Mouse (Mus musculus) embryonic facial prominence, embryonic 10.5 days (tissue): ENCODE results near the gene Sebox. TPM values are rescaled to one million over a fixed set of nuclear protein-coding genes. Genes with fewer than 3 reads are reported as not detected.

Experiments
- DNase-seq: peaks from one replicate; pipeline ENCODE4 v3.0.0-alpha.2; 2017; ENCODE audit warnings: low spot score
- H3K27ac ChIP-seq: fragments of 300-500 bp; sonication (generic); replicated peaks from 2 replicates; pipeline ENCODE4 v1.5.1; 2016; ENCODE audit warnings: mild to moderate bottlenecking
- H3K27me3 ChIP-seq: fragments of 300-500 bp; sonication (generic); replicated peaks from 2 replicates; pipeline ENCODE4 v1.6.1; 2016; ENCODE audit warnings: low read depth, mild to moderate bottlenecking; ENCODE audit not compliant: poor library complexity, severe bottlenecking
- H3K36me3 ChIP-seq: fragments of 300-500 bp; sonication (generic); replicated peaks from 2 replicates; pipeline ENCODE4 v1.6.1; 2016; ENCODE audit warnings: mild to moderate bottlenecking, moderate library complexity
- H3K4me1 ChIP-seq: fragments of 300-500 bp; sonication (generic); 2 replicates; pipeline ENCODE4 v1.6.1; 2016
- H3K4me3 ChIP-seq: fragments of 300-500 bp; sonication (generic); 2 replicates; pipeline ENCODE4 v1.5.1; 2016; ENCODE audit warnings: mild to moderate bottlenecking, moderate library complexity
- H3K9me3 ChIP-seq: fragments of 300-500 bp; sonication (generic); 2 replicates; pipeline ENCODE4 v1.6.1; 2016; ENCODE audit warnings: mild to moderate bottlenecking
- WGBS: fragments of 180-500 bp; shearing (Covaris S2); methylation state at CpG from one replicate; pipeline ENCODE4 v1.1.7; 2016; 5-methylcytosine and 5-hydroxymethylcytosine counted together
- polyA plus RNA-seq: library from polyadenylated mRNA; unstranded; fragments of >200 nt; fragmentation: Nextera tagmentation; extraction: Ambion mirVana; gene quantifications from 2 replicates; pipeline ENCODE4 v1.2.1, GENCODE M21; 2016

Sebox gene
- polyA plus RNA-seq, 1 experiment from 2014 or later: not detected

DNA sequence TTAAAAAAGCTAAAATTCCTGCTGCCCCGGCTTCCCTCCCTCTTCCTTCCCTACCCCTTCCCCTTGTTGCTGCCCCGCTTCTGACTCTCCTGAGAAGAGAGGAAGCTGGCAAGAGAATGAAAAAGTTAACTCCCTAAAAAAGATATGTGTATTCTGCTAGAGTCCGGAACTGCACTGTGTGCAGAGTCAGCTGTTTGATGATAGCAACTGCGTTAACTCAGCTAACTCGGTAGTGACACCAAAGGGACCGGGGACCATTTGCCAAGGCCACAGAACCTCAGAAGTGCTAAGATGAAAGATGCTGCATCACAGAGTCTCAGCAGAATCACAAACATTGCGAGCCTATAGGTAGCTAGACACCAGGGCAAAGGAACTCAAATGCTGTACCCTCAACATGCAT is 35.7 kb upstream of the Sebox start:
- H3K9me3 ChIP-seq: no peaks in the 10 kb centered on the region
- 82% methylated on average over 7 of the region's 7 CpGs for WGBS
- no peaks in the 10 kb centered on the region for H3K27me3 ChIP-seq
- H3K4me1 ChIP-seq: peaks cover 29% of the 10 kb centered on the region
- no peak overlapping the region for H3K4me3 ChIP-seq
- no peak overlapping the region for H3K27ac ChIP-seq
- peaks cover 15% of the 10 kb centered on the region for H3K36me3 ChIP-seq
- no peak for DNase-seq

GRCm38 (mm10) chr11:78467932-78468331 is 35.3 kb upstream of the Sebox start:
- H3K4me3 ChIP-seq: no peak overlapping the region
- no peaks in the 10 kb centered on the region for H3K27me3 ChIP-seq
- DNase-seq: no peak
- no peaks in the 10 kb centered on the region for H3K9me3 ChIP-seq
- H3K27ac ChIP-seq: no peak overlapping the region
- peaks cover 15% of the 10 kb centered on the region for H3K36me3 ChIP-seq
- WGBS: 37% methylated on average over 3 of the region's 3 CpGs
- H3K4me1 ChIP-seq: peaks cover 29% of the 10 kb centered on the region

DNA sequence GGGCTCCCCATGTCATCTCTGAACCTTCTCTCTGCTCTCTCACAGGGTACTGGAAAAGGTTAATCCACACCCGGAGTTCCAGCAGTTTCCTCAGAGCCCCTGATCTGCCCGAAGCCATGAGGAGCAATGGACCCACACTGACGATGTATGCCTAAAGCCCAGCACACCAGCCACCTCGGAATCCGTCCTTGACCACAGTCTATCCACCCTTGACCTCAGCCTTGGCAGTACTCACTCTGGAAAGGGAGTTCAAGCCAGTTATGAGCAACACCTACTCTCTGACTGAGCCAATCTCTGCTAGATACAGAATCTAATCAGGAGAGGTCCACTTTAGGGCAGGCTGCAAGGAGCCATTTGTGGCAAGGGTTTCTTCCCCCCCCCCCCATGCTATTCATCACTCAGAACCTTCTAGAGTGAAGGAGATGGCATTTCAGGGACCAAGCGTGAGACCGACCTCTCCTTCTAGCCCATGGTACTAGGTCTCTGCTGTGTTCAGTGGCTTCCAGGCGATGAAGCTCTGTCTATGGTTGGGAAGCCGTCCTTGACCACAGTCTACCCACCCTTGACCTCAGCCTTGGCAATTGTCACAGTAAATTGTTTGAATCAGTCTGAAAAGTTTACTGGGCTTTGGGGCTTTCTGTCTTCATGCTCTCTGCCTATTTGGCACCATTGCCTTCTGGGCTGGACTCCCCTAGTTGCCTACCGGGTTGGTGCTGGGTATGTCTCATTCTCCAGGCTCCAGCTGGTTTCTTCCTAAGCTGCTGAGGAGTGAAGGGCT is 31.7 kb upstream of the Sebox start:
- WGBS: 90% methylated on average over 10 of the region's 10 CpGs

DNA sequence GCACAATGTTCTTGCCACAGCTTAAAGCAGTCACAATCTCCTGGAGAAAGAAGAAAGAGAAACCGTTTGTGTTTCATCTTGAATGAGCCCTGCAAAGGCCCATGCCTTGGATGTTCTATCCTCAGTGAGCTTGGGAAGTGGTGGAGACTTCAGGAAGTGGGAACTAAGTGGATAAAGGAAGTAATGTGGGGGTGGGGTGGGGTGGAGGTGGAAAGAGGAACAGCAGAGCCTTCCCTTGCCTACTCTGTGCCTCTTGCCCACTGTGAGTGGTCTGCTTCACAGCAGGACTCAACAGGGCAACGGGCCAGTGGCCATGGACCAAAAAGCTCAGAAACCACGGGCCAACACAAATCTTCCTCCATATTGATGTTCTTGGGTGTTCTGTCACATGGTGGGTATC is 28.0 kb upstream of the Sebox start:
- 86% methylated on average over 3 of the region's 3 CpGs for WGBS

More for the DNA sequence above, 31.7 kb upstream of the Sebox start:
- no peaks in the 10 kb centered on the region for H3K27me3 ChIP-seq
- H3K4me3 ChIP-seq: no peak overlapping the region; the same call in 1 of the 2 replicates
- DNase-seq: no peak
- peaks cover 5% of the 10 kb centered on the region for H3K4me1 ChIP-seq
- H3K36me3 ChIP-seq: peaks cover 15% of the 10 kb centered on the region
- no peak overlapping the region for H3K27ac ChIP-seq
- H3K9me3 ChIP-seq: no peaks in the 10 kb centered on the region

GRCm38 (mm10) chr11:78483639-78484038 is 19.6 kb upstream of the Sebox start:
- H3K27ac ChIP-seq: no peak overlapping the region
- H3K27me3 ChIP-seq: peaks cover 57% of the 10 kb centered on the region
- DNase-seq: no peak
- no peaks in the 10 kb centered on the region for H3K36me3 ChIP-seq
- peaks cover 5% of the 10 kb centered on the region for H3K4me1 ChIP-seq
- WGBS: 68% methylated on average over 7 of the region's 7 CpGs
- no peaks in the 10 kb centered on the region for H3K9me3 ChIP-seq
- no peak overlapping the region for H3K4me3 ChIP-seq

More for the DNA sequence above, 28.0 kb upstream of the Sebox start:
- Histone ChIP-seq H3K9me3 (no peaks in the 10 kb centered on the region), H3K27ac (no peak overlapping the region), H3K36me3 (peaks cover 15% of the 10 kb centered on the region), H3K4me3 (no peak overlapping the region), H3K27me3 (no peaks in the 10 kb centered on the region), H3K4me1 (no peaks in the 10 kb centered on the region)
- no peak for DNase-seq

GRCm38 (mm10) chr11:78488168-78488567 is 15.1 kb upstream of the Sebox start:
- Histone ChIP-seq H3K36me3 (no peaks in the 10 kb centered on the region), H3K27me3 (peaks cover 91% of the 10 kb centered on the region), H3K4me1 (peaks cover 14% of the 10 kb centered on the region), H3K9me3 (no peaks in the 10 kb centered on the region), H3K27ac (no peak overlapping the region), H3K4me3 (peak overlapping the region; percentile 17; the same call in 1 of the 2 replicates)
- DNase-seq: peak; percentile 83
- 4% methylated on average over 8 of the region's 8 CpGs for WGBS

GRCm38 (mm10) chr11:78490781-78491241 is 12.4 kb upstream of the Sebox start:
- Histone ChIP-seq H3K27ac (no peak overlapping the region; the same call in 1 of the 2 replicates), H3K9me3 (no peaks in the 10 kb centered on the region), H3K4me1 (peaks cover 14% of the 10 kb centered on the region), H3K4me3 (peak overlapping the region; percentile 51), H3K36me3 (no peaks in the 10 kb centered on the region), H3K27me3 (peaks cover 97% of the 10 kb centered on the region)
- peak; percentile 75 for DNase-seq
- WGBS: 7% methylated on average over 48 of the region's 48 CpGs

- H3K27me3 ChIP-seq: peaks cover 88% of the 10 kb centered on the region
- WGBS: 5% methylated on average over 6 of the region's 6 CpGs
- no peaks in the 10 kb centered on the region for H3K36me3 ChIP-seq
- peak; percentile 75 for DNase-seq
- H3K4me1 ChIP-seq: peaks cover 31% of the 10 kb centered on the region
- no peak overlapping the region for H3K4me3 ChIP-seq
- H3K27ac ChIP-seq: no peak overlapping the region
- H3K9me3 ChIP-seq: no peaks in the 10 kb centered on the region
Observed at GRCm38 (mm10) chr11:78495904-78496303, 7.3 kb upstream of the Sebox start.

- under 1% methylated on average over 44 of the region's 44 CpGs for WGBS
- Histone ChIP-seq H3K4me1 (peaks cover 29% of the 10 kb centered on the region), H3K27ac (peak overlapping the region; percentile 71; the same call in 1 of the 2 replicates), H3K4me3 (peak overlapping the region; percentile 71), H3K9me3 (no peaks in the 10 kb centered on the region), H3K27me3 (peaks cover 87% of the 10 kb centered on the region), H3K36me3 (no peaks in the 10 kb centered on the region)
- DNase-seq: peak; percentile 68
Observed at GRCm38 (mm10) chr11:78497071-78497541, 6.1 kb upstream of the Sebox start.

- WGBS: 4% methylated on average over 36 of the region's 36 CpGs
- peak; percentile 97 for DNase-seq
- Histone ChIP-seq H3K27ac (peak within 1 kb of the TSS; percentile 71), H3K9me3 (no peaks in the 10 kb centered on the region), H3K27me3 (peaks cover 80% of the 10 kb centered on the region), H3K4me1 (peaks cover 29% of the 10 kb centered on the region), H3K4me3 (peak within 1 kb of the TSS; percentile 71), H3K36me3 (no peaks in the 10 kb centered on the region)
Observed at GRCm38 (mm10) chr11:78497544-78498522, 5.4 kb upstream of the Sebox start, which contains the start of gene Sarm1. TSS of gene Sarm1 (minus strand) at chr11:78497754.

DNA sequence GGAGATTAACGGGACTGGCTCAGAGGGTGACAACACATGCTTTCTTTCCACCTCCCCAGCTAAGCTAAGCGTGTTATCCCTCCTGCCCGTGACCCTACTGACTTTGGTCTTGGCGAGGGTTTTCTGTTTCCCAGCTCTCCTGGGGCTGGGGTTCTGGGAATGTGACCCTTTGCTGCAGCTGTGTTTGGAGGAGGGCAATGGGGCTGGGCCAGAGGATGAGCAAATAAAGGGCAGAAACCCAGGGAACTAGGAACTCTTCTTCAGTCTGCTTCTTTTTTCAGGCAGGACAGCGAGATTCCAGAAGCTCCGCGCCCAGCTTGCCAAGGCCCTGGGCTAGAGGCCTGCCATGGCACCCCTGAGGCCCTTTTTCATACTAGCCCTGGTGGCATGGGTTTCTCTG is 4.2 kb upstream of the Sebox start, which contains the start of gene Vtn:
Vtn (plus strand) TSS at position 88 of the 400 bp plus-strand sequence.
- Histone ChIP-seq H3K36me3 (no peaks in the 10 kb centered on the region), H3K27me3 (peaks cover 71% of the 10 kb centered on the region), H3K4me1 (peaks cover 29% of the 10 kb centered on the region), H3K9me3 (no peaks in the 10 kb centered on the region), H3K4me3 (peak within 1 kb of the TSS; percentile 71), H3K27ac (peak within 1 kb of the TSS; percentile 71)
- 56% methylated on average over 7 of the region's 7 CpGs for WGBS
- DNase-seq: no peak

GRCm38 (mm10) chr11:78499543-78499942 is 3.7 kb upstream of the Sebox start:
- H3K27me3 ChIP-seq: peaks cover 66% of the 10 kb centered on the region
- WGBS: 49% methylated on average over 16 of the region's 16 CpGs

More at GRCm38 (mm10) chr11:78499543-78499942, 3.7 kb upstream of the Sebox start:
- Histone ChIP-seq H3K4me1 (peaks cover 29% of the 10 kb centered on the region), H3K27ac (peak overlapping the region; percentile 35; the same call in 1 of the 2 replicates), H3K9me3 (no peaks in the 10 kb centered on the region), H3K4me3 (peak overlapping the region; percentile 2; the same call in 1 of the 2 replicates), H3K36me3 (no peaks in the 10 kb centered on the region)
- DNase-seq: no peak
